Mouse (Mus musculus) forebrain, embryonic 11.5 days (tissue): ENCODE data around the gene Krt39. TPM values are rescaled to one million over a fixed set of nuclear protein-coding genes. Genes with fewer than 3 reads are reported as not detected.

Source experiments
- ATAC-seq: fragments of 200-750 bp; cut with Nextera tagmentation; replicated peaks from 2 replicates; pipeline ENCODE4 v1.8.0; 2017; ENCODE audit warnings: moderate TSS enrichment; ENCODE audit not compliant: low FRiP score
- DNase-seq: peaks from one replicate; pipeline ENCODE4 v3.0.0-alpha.2; 2017; ENCODE audit warnings: low spot score
- H3K27ac ChIP-seq: fragments of 300-500 bp; sonication (generic); 2 replicates; pipeline ENCODE4 v1.5.1; 2014; ENCODE audit warnings: low read depth, low read length
- H3K27me3 ChIP-seq: fragments of 300-500 bp; sonication (generic); 2 replicates; pipeline ENCODE4 v1.6.1; 2014; ENCODE audit warnings: mild to moderate bottlenecking, low read length, mixed read lengths; ENCODE audit not compliant: control insufficient read depth, insufficient read depth
- H3K36me3 ChIP-seq: fragments of 300-500 bp; sonication (generic); 2 replicates; pipeline ENCODE4 v1.6.1; 2014; ENCODE audit warnings: mild to moderate bottlenecking, low read length, moderate library complexity, mixed read lengths; ENCODE audit not compliant: control insufficient read depth, insufficient read depth
- H3K4me1 ChIP-seq: fragments of 300-500 bp; sonication (generic); replicated peaks from 2 replicates; pipeline ENCODE4 v1.6.1; 2014; ENCODE audit warnings: low read length, mixed read lengths; ENCODE audit not compliant: control insufficient read depth, insufficient read depth
- H3K4me2 ChIP-seq: fragments of 300-500 bp; sonication (generic); 2 replicates; pipeline ENCODE4 v1.6.1; 2014; ENCODE audit warnings: low read depth, mild to moderate bottlenecking, low read length, moderate library complexity, mixed read lengths; ENCODE audit not compliant: severe bottlenecking
- H3K4me3 ChIP-seq: fragments of 300-500 bp; sonication (generic); 2 replicates; pipeline ENCODE4 v1.5.1; 2014; ENCODE audit warnings: low read depth, low read length
- H3K9ac ChIP-seq: fragments of 300-500 bp; sonication (generic); 2 replicates; pipeline ENCODE4 v1.6.1; 2014; ENCODE audit warnings: low read length
- H3K9me3 ChIP-seq: fragments of 300-500 bp; sonication (generic); 2 replicates; pipeline ENCODE4 v1.6.1; 2016; ENCODE audit warnings: low read length, mixed read lengths; ENCODE audit not compliant: control insufficient read depth
- WGBS: fragments of 180-500 bp; shearing (Covaris S2); extraction: QIAGEN DNeasy Blood & Tissue Kit; methylation state at CpG from one replicate; pipeline ENCODE4 v1.1.7; 2014; 5-methylcytosine and 5-hydroxymethylcytosine counted together
- polyA plus RNA-seq: library from polyadenylated mRNA; unstranded; fragments of >200 nt; fragmentation: Nextera tagmentation; extraction: Ambion mirVana; gene quantifications from 2 replicates; pipeline ENCODE4 v1.2.1, GENCODE M21; 2014

The Krt39 gene
- not detected in 2 replicates for polyA plus RNA-seq

GRCm38 (mm10) chr11:99521288-99521860 is at the start of gene Krt39:
Krt39 (minus strand) TSS chr11:99521338.
- 91% methylated on average over 13 of the region's 13 CpGs for WGBS
- ATAC-seq (no peak), DNase-seq (no peak)
- Histone ChIP-seq H3K4me2 (no peak within 1 kb of the TSS), H3K27me3 (no peaks in the 10 kb centered on the region), H3K4me1 (no peaks in the 10 kb centered on the region), H3K9me3 (no peaks in the 10 kb centered on the region), H3K9ac (no peak within 1 kb of the TSS), H3K4me3 (no peak within 1 kb of the TSS), H3K36me3 (no peaks in the 10 kb centered on the region), H3K27ac (no peak within 1 kb of the TSS)

- no peak within 1 kb of the TSS for H3K27ac ChIP-seq
- no peak within 1 kb of the TSS for H3K9ac ChIP-seq
- H3K4me1 ChIP-seq, result no peaks in the 10 kb centered on the region
- H3K4me2 ChIP-seq, result no peak within 1 kb of the TSS
- WGBS, result 94% methylated on average over 7 of the region's 7 CpGs
- H3K4me3 ChIP-seq, result no peak within 1 kb of the TSS
- no peak for DNase-seq
- H3K36me3 ChIP-seq, result no peaks in the 10 kb centered on the region
- no peaks in the 10 kb centered on the region for H3K27me3 ChIP-seq
- H3K9me3 ChIP-seq, result no peaks in the 10 kb centered on the region
- ATAC-seq, result no peak
These were observed 45.4 kb upstream of the Krt39 start, which contains the start of gene Krtap3-1 for GRCm38 (mm10) chr11:99566530-99566929. Krtap3-1 (minus strand) TSS chr11:99566630.

GRCm38 (mm10) chr11:99562580-99562979 is 41.4 kb upstream of the Krt39 start:
- H3K4me3 ChIP-seq, result no peak overlapping the region
- no peak for DNase-seq
- ATAC-seq, result no peak
- no peak overlapping the region for H3K9ac ChIP-seq
- H3K27ac ChIP-seq, result no peak overlapping the region
- H3K36me3 ChIP-seq, result no peaks in the 10 kb centered on the region
- WGBS, result 85% methylated on average over 6 of the region's 6 CpGs
- no peaks in the 10 kb centered on the region for H3K27me3 ChIP-seq
- no peaks in the 10 kb centered on the region for H3K4me1 ChIP-seq
- H3K4me2 ChIP-seq, result no peak overlapping the region
- H3K9me3 ChIP-seq, result no peaks in the 10 kb centered on the region

GRCm38 (mm10) chr11:99559366-99559765 is 38.2 kb upstream of the Krt39 start, which contains the start of gene Gm11939:
Gm11939 (minus strand) TSS chr11:99559466.
- ATAC-seq, result no peak
- 92% methylated on average over 9 of the region's 9 CpGs for WGBS
- no peak for DNase-seq
- Histone ChIP-seq H3K9me3 (no peaks in the 10 kb centered on the region), H3K4me1 (no peaks in the 10 kb centered on the region), H3K9ac (no peak within 1 kb of the TSS), H3K4me2 (no peak within 1 kb of the TSS), H3K27ac (no peak within 1 kb of the TSS), H3K4me3 (no peak within 1 kb of the TSS), H3K27me3 (no peaks in the 10 kb centered on the region), H3K36me3 (no peaks in the 10 kb centered on the region)

- Histone ChIP-seq H3K27me3 (no peaks in the 10 kb centered on the region), H3K27ac (no peak overlapping the region), H3K9me3 (no peaks in the 10 kb centered on the region), H3K4me2 (no peak overlapping the region), H3K36me3 (no peaks in the 10 kb centered on the region), H3K4me1 (no peaks in the 10 kb centered on the region), H3K9ac (no peak overlapping the region), H3K4me3 (no peak overlapping the region)
- no peak for DNase-seq
- ATAC-seq, result no peak
- 91% methylated on average over 3 of the region's 3 CpGs for WGBS
These were observed 37.0 kb upstream of the Krt39 start for GRCm38 (mm10) chr11:99557976-99558745.

GRCm38 (mm10) chr11:99556753-99557152 is 35.6 kb upstream of the Krt39 start, which contains the start of gene Krtap3-2:
Krtap3-2 (minus strand) TSS chr11:99556853.
- H3K27me3 ChIP-seq, result no peaks in the 10 kb centered on the region
- WGBS, result 91% methylated on average over 2 of the region's 2 CpGs
- H3K27ac ChIP-seq, result no peak within 1 kb of the TSS
- H3K4me2 ChIP-seq, result no peak within 1 kb of the TSS
- no peak for DNase-seq
- no peaks in the 10 kb centered on the region for H3K9me3 ChIP-seq
- ATAC-seq, result no peak
- H3K36me3 ChIP-seq, result no peaks in the 10 kb centered on the region
- no peaks in the 10 kb centered on the region for H3K4me1 ChIP-seq
- H3K9ac ChIP-seq, result no peak within 1 kb of the TSS
- no peak within 1 kb of the TSS for H3K4me3 ChIP-seq

GRCm38 (mm10) chr11:99556195-99556594 is 35.1 kb upstream of the Krt39 start:
- ATAC-seq (no peak), DNase-seq (no peak)
- Histone ChIP-seq H3K36me3 (no peaks in the 10 kb centered on the region), H3K9ac (no peak overlapping the region), H3K4me2 (no peak overlapping the region), H3K9me3 (no peaks in the 10 kb centered on the region), H3K27ac (no peak overlapping the region), H3K4me3 (no peak overlapping the region), H3K27me3 (no peaks in the 10 kb centered on the region), H3K4me1 (no peaks in the 10 kb centered on the region)
- 90% methylated on average over 2 of the region's 2 CpGs for WGBS

- Histone ChIP-seq H3K4me2 (no peak within 1 kb of the TSS), H3K27me3 (no peaks in the 10 kb centered on the region), H3K4me3 (no peak within 1 kb of the TSS), H3K27ac (no peak within 1 kb of the TSS), H3K36me3 (no peaks in the 10 kb centered on the region), H3K9me3 (no peaks in the 10 kb centered on the region), H3K9ac (no peak within 1 kb of the TSS), H3K4me1 (no peaks in the 10 kb centered on the region)
- WGBS, result 62% methylated on average over 4 of the region's 4 CpGs
- ATAC-seq (no peak), DNase-seq (no peak)
These were observed 29.6 kb upstream of the Krt39 start, which contains the start of gene Krtap3-3 for GRCm38 (mm10) chr11:99550765-99551164. Krtap3-3 (minus strand) TSS chr11:99550865.
